In the genomic region with DNA sequence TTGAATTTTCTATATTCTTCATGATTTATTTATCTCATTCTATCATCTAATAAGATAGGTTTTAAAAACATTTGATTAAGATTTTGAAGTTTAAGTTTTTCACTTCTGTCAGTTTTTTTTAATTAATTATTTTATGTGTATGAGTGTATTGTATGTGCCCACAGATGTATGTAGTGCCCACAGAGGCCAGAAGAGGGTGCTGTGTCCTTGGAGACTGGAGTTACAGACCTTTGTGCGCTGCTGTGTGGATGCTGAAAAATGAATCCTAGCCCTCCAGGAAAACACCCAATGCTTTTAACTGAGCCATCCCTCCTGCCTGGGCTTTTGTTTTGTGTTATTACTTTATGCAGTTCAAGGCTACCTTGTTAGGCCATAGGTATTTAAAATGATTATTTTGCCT, we compare ENCODE assay signal across 24 mouse cellular contexts. TPM values are rescaled to one million over a fixed set of nuclear protein-coding genes. Genes with fewer than 3 reads are reported as not detected.
DNase-seq lines count a peak whose midpoint lies in the region; ATAC-seq and TF ChIP-seq lines count a peak whose summit lies in the region.
"Had no signal": no experiment of that assay in that cellular context is flagged by ENCODE, and none has a peak within 500 bp of the region (broad histone marks: within the 10 kb centered on the region; RNA-seq: fewer than 3 reads in every experiment).

No protein-coding gene starts in this region.

- no peaks in the 10 kb centered on the region for H3K9me3 ChIP-seq in liver, postnatal 0 days (ENCODE audit: low read length)
- H3K9me3 ChIP-seq in liver, embryonic 12.5 days (replicated peaks), result no peaks in the 10 kb centered on the region
- no peaks in the 10 kb centered on the region for H3K9me3 ChIP-seq in ES-E14 (ENCODE audit: control insufficient read depth, insufficient read depth, low read depth, low read length)
- H3K9me3 ChIP-seq: embryonic facial prominence, embryonic 12.5 days; limb, embryonic 13.5 days had no signal

- no peak for ATAC-seq in liver, postnatal 0 days
- ATAC-seq in liver, embryonic 12.5 days, result no peak
- ATAC-seq: forebrain, embryonic 16.5 days had no signal

- 92% methylated on average over 1 of the region's 1 CpGs for WGBS in heart, adult 2 months
- 91% methylated on average over 1 of the region's 1 CpGs for WGBS in liver, postnatal 0 days (ENCODE audit: insufficient replicate concordance)
- WGBS in liver, embryonic 12.5 days (ENCODE audit: insufficient replicate concordance), result 91% methylated on average over 1 of the region's 1 CpGs

- no peak for TF ChIP-seq POLR2A in heart, adult 2 months (IDR thresholded peaks at IDR 0.05; ENCODE audit: insufficient read depth, low read depth, low read length)

- H3K9ac ChIP-seq in heart, adult 2 months (ENCODE audit: low read depth, low read length), result no peak overlapping the region
- no peak overlapping the region for H3K9ac ChIP-seq in liver, postnatal 0 days (replicated peaks)
- no peak overlapping the region for H3K9ac ChIP-seq in liver, embryonic 12.5 days
- no peak overlapping the region for H3K9ac ChIP-seq in ES-E14 (ENCODE audit: insufficient read depth, low read depth, low read length, poor library complexity, severe bottlenecking)
- H3K9ac ChIP-seq: embryonic facial prominence, embryonic 12.5 days; limb, embryonic 13.5 days had no signal

- no peak for DNase-seq in heart, adult 2 months
- no peak for DNase-seq in heart, postnatal 10 days
- DNase-seq in liver, postnatal 0 days, result no peak
- DNase-seq in ES-E14 (ENCODE audit: low read depth, low spot score), result peak; percentile 80
- DNase-seq in cerebellum, postnatal 14 days, result no peak
- DNase-seq in urinary bladder, postnatal 14 days (ENCODE audit: low spot score), result no peak
- DNase-seq: adrenal gland, postnatal 14 days; cerebellum, adult 9-11 months; layer of hippocampus, postnatal 36 days; lung, postnatal 14 days; midbrain, embryonic 14.5 days; spleen, adult 18-20 months had no signal

- H3K4me1 ChIP-seq in heart, adult 2 months (ENCODE audit: control insufficient read depth, insufficient read depth, low read length), result peaks cover 3% of the 10 kb centered on the region; the same call in 1 of the 2 replicates
- H3K4me1 ChIP-seq in liver, postnatal 0 days (ENCODE audit: insufficient read depth), result peaks cover 3% of the 10 kb centered on the region; the same call in 1 of the 2 replicates
- H3K4me1 ChIP-seq in liver, embryonic 12.5 days, result peaks cover 25% of the 10 kb centered on the region
- H3K4me1 ChIP-seq in ES-E14 (ENCODE audit: control insufficient read depth in 2 of 2, insufficient read depth in 2 of 2, low read length in 2 of 2, poor library complexity in 1 of 2), result peaks cover 15 to 16% of the 10 kb centered on the region in 2 experiments

- no peak overlapping the region for H3K4me3 ChIP-seq in heart, adult 2 months
- H3K4me3 ChIP-seq in liver, postnatal 0 days (ENCODE audit: low read depth, low read length), result no peak overlapping the region
- H3K4me3 ChIP-seq in liver, embryonic 12.5 days, result no peak overlapping the region
- no peak overlapping the region for H3K4me3 ChIP-seq in ES-E14 (ENCODE audit: insufficient read depth in 1 of 2, low read depth in 1 of 2, low read length in 2 of 2, poor library complexity in 1 of 2, severe bottlenecking in 1 of 2)
- H3K4me3 ChIP-seq: embryonic facial prominence, embryonic 12.5 days; erythroblast, embryonic 14.5 days; hindbrain, embryonic 10.5 days; limb, embryonic 13.5 days; megakaryocyte, embryonic 14.5 days; myocyte had no signal

- peak; percentile 32; the same call in 1 of the 2 replicates for TF ChIP-seq CTCF in heart, adult 2 months (IDR thresholded peaks at IDR 0.05)
- TF ChIP-seq CTCF in liver, postnatal 0 days (IDR thresholded peaks at IDR 0.05; ENCODE audit: low read depth), result peak; percentile 16; the same call in 1 of the 2 replicates

- no peaks in the 10 kb centered on the region for H3K27me3 ChIP-seq in heart, adult 2 months (ENCODE audit: control insufficient read depth, insufficient read depth, low read length)
- H3K27me3 ChIP-seq in liver, postnatal 0 days (ENCODE audit: insufficient read depth, low read length), result no peaks in the 10 kb centered on the region
- H3K27me3 ChIP-seq in liver, embryonic 12.5 days (replicated peaks), result no peaks in the 10 kb centered on the region
- H3K27me3 ChIP-seq: embryonic facial prominence, embryonic 12.5 days; limb, embryonic 13.5 days had no signal

- no peak overlapping the region for H3K4me2 ChIP-seq in liver, postnatal 0 days (ENCODE audit: low read depth, low read length)
- H3K4me2 ChIP-seq in liver, embryonic 12.5 days, result no peak overlapping the region
- H3K4me2 ChIP-seq: embryonic facial prominence, embryonic 12.5 days; limb, embryonic 13.5 days had no signal

- intact Hi-C loops in heart, adult 2 months (cut with DNase I), result no loop called here
- intact Hi-C loops in heart, postnatal 10 days (cut with DNase I), result no loop called here

- TF ChIP-seq EP300 in heart, adult 2 months (IDR thresholded peaks at IDR 0.05; ENCODE audit: insufficient read depth, low read depth, low read length), result no peak
- no peak for TF ChIP-seq EP300 in liver, postnatal 0 days (IDR thresholded peaks at IDR 0.05; ENCODE audit: low read depth)

- in situ Hi-C loops in ES-E14 (cut with MboI; ENCODE audit: low sequenced_read_pairs in 2 of 2, unreplicated experiment in 2 of 2), result no loop called here

- H3K36me3 ChIP-seq in heart, adult 2 months (ENCODE audit: control insufficient read depth, insufficient read depth, low read length), result peaks cover 3% of the 10 kb centered on the region
- no peaks in the 10 kb centered on the region for H3K36me3 ChIP-seq in liver, postnatal 0 days (replicated peaks; ENCODE audit: insufficient read depth, low read length)
- H3K36me3 ChIP-seq in liver, embryonic 12.5 days, result no peaks in the 10 kb centered on the region
- H3K36me3 ChIP-seq in ES-E14 (ENCODE audit: control insufficient read depth, insufficient read depth, low read length, poor library complexity, severe bottlenecking), result peaks cover 6% of the 10 kb centered on the region; the same call in 1 of the 2 replicates
- H3K36me3 ChIP-seq: embryonic facial prominence, embryonic 12.5 days; hindbrain, embryonic 10.5 days; limb, embryonic 13.5 days had no signal

- H3K27ac ChIP-seq in heart, adult 2 months, result no peak overlapping the region
- no peak overlapping the region for H3K27ac ChIP-seq in liver, postnatal 0 days (ENCODE audit: low read depth)
- H3K27ac ChIP-seq in liver, embryonic 12.5 days, result no peak overlapping the region
- H3K27ac ChIP-seq in ES-E14 (ENCODE audit: insufficient read depth, low read depth, low read length, poor library complexity, severe bottlenecking), result peak overlapping the region; percentile 100; the same call in 1 of the 2 replicates
- H3K27ac ChIP-seq: embryonic facial prominence, embryonic 12.5 days; hindbrain, embryonic 10.5 days; limb, embryonic 13.5 days had no signal

- H3K79me2 ChIP-seq in heart, adult 2 months (replicated peaks; ENCODE audit: control insufficient read depth, insufficient read depth, low read length), result no peaks in the 10 kb centered on the region

TF ChIP-seq in ES-E14, 5 proteins besides CTCF, POLR2A, EP300 and RAD21:
- TF ChIP-seq ZC3H11A (IDR thresholded peaks at IDR 0.05; ENCODE audit: borderline replicate concordance, low read depth, low read length) (peak; percentile 89), CHD2 (IDR thresholded peaks at IDR 0.05; ENCODE audit: low read depth, low read length) (no peak), ZNF384 (IDR thresholded peaks at IDR 0.05; ENCODE audit: low read depth, low read length) (0 out of 2 replicates have a peak, but pooled peaks have one; percentile 29), MAFK (IDR thresholded peaks at IDR 0.05; ENCODE audit: insufficient read depth, low read depth, low read length) (no peak), HCFC1 (IDR thresholded peaks at IDR 0.05; ENCODE audit: borderline replicate concordance, insufficient read depth, low read length) (no peak)

RNA-seq across cellular contexts. Expression of a gene that starts 4.7 kb away (rescaled TPM):
- total RNA-seq in heart, adult 2 months (2021), result 10 to 100 TPM; 37.3 to 42.1 TPM
- 9.4 and 12.8 TPM in 2 replicates for polyA plus RNA-seq in heart, adult 2 months (2012; rRNA removed)
- 10 to 100 TPM; 53.6 to 60.3 TPM for total RNA-seq in heart, postnatal 10 days (2021)
- polyA plus RNA-seq in liver, postnatal 0 days (2015; fragmentation: Nextera tagmentation; extraction: Ambion mirVana), result 0.04 and 0.20 TPM in 2 replicates
- 0.31 and 0.47 TPM in 2 replicates for polyA plus RNA-seq in liver, embryonic 12.5 days (2016; fragmentation: Nextera tagmentation; extraction: Ambion mirVana)
- 60.2 and 69.4 TPM in 2 replicates for total RNA-seq in ES-E14 (2012; rRNA removed)
- total RNA-seq: granulocyte monocyte progenitor cell, adult 5-6 weeks; layer of hippocampus, postnatal 36 days had no signal
- polyA plus RNA-seq: erythroblast, embryonic 14.5 days had no signal

RNA-seq across cellular contexts. Expression of a gene that starts 7.0 kb away (rescaled TPM):
- not detected for total RNA-seq in heart, adult 2 months (2021)
- not detected in 2 replicates for polyA plus RNA-seq in heart, adult 2 months (2012; rRNA removed)
- not detected for total RNA-seq in heart, postnatal 10 days (2021)
- polyA plus RNA-seq in liver, postnatal 0 days (2015; fragmentation: Nextera tagmentation; extraction: Ambion mirVana), result not detected in 2 replicates
- polyA plus RNA-seq in liver, embryonic 12.5 days (2016; fragmentation: Nextera tagmentation; extraction: Ambion mirVana), result 0.08 TPM in 1 of 2 replicates, not detected in the other
- total RNA-seq in ES-E14 (2012; rRNA removed), result 68.0 and 204 TPM in 2 replicates
- total RNA-seq: adrenal gland, postnatal 14 days; gastrocnemius, adult 18-20 months; granulocyte monocyte progenitor cell, adult 5-6 weeks; layer of hippocampus, postnatal 36 days; left cerebral cortex, postnatal 14 days had no signal
- polyA plus RNA-seq: erythroblast, embryonic 14.5 days; forebrain, embryonic 16.5 days; midbrain, embryonic 14.5 days; neural tube, embryonic 14.5 days had no signal

Comparison
In these comparisons a context has a peak if more than half of its experiments do, and no peak if none do; other contexts are left out.
1. RNA of a gene that starts 7.0 kb away (total RNA-seq): 68.0 to 204 TPM in ES-E14; not detected in heart, postnatal 10 days and not detected in heart, adult 2 months; every median in the first group is over 10 times any median in the second.